Mouse (Mus musculus) activated CD4-positive, CD25-positive, alpha-beta regulatory T cell, adult 4 months (primary cell): ENCODE results near the gene P3h4. TPM values are rescaled to one million over a fixed set of nuclear protein-coding genes. Genes with fewer than 3 reads are reported as not detected.

Experiments used
- ATAC-seq: one replicate; pipeline ENCODE4 v1.8.0; 2017
- polyA plus RNA-seq, 2 experiments: library from polyadenylated mRNA; unstranded; fragments of 100-300 nt; shearing (Covaris generic); gene quantifications; one replicate each; pipeline ENCODE4 v1.2.1; 2017

The P3h4 gene
- polyA plus RNA-seq, 2 experiments from 2014 or later, result not detected

DNA sequence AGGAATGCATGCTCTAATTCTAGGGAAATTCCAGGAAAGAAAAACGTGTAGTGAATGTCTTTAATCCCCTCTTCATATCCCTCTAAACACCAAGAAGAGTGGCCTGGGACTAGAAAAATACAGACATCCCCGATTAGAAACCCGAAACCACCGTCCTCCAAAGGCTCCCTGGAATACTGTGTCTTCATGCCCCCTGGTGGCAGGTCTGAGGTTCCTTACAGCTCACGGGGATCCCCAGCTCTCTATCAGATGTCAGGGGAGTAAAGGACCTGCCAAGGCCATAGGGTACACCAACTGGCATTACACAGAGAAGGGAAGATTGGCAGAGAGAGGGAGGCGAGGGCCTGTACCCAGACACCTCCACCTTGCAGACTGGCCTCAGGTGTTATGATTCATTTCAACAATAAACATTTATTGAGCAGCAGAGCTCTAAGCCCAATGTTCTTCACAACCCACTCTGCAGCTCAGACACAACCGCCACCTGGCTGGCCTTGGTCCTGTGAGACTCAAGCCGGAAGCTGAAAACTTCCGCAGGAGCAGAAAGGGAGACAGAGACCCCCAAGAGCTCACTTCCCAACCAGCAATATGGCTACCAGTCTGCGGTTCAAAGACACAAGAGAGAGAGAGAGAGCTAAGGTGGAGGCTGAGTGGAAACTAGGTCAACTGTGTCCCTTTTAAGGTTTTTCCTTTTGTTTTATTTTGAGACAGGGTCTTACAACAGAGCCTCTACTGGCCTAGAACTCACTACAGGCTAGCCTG lies 6.4 kb downstream of the P3h4 start:
- no peak for ATAC-seq

DNA sequence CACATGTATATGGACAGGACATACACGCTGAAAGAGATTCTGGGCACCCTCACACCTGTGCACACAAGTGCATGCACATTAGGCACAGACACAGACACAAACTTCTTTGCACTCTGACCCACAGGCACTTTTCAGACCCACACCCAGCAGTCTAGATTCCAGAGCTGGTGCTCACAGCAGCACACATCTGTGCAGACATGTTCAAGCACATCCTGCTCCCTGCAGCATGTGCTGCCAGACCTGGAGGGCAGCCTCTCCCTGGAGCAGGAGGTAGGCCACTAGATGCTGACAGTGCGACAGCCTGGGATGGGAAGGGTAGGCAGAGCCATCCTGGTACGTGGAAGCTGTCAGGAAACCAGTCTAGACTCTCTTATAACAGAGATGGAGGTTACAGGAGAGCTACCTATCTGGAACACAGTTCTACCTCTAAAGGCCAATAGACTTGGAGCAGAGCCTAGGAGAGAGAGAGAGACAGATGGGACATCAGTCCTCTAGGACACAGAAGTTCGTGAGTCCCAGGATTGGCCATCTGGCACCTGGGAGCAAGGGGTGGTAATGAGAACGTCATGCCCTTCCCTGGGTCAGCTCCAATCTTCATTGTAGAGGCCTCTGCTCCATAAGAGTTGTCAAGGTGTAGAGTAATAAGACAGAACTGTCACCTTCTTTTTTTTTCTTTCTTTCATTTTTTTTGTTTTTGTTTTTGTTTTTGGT lies 7.5 kb downstream of the P3h4 start:
- no peak for ATAC-seq

DNA sequence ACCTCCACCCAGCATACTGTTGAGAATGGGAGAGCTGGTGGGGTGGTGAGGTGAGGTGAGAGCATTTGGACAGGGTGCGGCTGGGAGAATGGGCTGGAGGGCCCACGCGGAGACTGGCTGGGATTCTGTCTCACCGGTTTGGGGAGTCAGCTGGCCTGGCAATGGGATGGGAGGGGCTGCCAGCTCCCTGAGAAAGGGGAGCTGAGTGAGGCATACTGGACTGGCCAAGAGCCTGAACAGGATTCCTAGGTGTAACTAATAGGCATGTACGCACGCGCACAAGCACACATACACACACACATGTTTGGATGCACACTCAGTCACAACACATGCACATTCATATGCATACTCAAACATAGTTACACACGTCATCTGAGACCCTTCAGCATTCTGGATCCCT lies 8.4 kb downstream of the P3h4 start:
- ATAC-seq, result no peak

DNA sequence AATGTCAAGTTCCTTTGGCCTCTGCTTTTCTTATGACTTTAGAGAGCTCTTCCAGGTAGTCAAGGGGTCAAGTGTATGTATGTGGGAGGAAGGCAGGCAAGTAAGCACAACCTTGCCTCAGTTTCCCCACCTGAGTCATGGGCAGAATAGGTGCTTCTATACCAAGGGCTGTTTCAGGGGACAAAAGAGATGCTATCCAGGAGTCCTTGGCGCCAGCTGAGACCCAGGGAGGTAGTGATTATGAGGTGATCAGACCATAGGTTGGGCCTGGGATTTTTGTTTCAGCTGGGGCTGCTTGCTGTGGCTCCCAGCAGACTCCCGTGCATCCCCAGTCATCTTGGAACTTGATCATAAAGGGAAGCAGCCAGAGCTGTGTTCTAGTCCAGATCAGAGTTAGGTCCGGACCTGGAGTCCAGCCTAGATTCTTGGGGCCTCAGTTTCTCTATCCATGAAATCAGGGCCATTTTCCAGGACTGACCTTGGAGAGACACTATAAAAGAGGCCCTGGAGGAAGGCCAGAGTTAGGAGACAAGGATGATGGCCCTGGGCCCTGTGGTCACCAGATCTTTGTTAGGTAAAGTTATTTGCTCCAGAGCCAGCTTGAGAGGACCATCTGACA lies 10.1 kb downstream of the P3h4 start:
- no peak for ATAC-seq

DNA sequence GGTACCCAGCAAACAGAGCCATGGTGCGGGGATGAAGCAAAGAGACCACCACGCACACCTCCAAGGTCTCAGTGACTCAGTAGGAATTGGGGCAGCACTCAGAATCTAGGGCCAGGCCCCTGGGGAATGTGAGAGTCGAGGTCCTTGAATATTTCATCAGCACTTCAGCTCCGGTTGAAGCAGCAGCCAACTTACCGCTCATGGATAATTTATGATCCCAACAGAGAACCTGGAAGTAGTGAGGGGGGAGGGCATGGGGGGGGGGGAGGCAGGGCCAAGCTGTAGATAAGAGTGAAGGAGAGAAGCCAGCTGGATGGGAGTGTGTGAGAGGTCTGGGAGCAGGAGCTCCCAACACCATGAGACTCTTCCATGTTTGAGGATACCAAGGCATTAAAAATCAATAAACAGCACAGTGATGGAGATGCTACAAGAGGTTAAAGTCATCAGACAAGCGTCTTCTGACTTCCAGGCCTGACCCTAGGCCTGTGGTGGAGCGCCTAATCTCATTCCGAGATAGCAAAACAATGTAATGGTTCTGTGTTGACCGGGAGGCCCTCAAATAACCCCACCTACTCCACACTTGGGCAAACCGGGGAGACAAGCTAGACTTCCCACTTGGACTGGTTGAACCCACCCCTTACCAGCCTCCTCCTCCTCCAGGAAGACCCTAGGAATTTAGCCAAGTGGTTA lies 11.0 kb downstream of the P3h4 start:
- ATAC-seq, result no peak

DNA sequence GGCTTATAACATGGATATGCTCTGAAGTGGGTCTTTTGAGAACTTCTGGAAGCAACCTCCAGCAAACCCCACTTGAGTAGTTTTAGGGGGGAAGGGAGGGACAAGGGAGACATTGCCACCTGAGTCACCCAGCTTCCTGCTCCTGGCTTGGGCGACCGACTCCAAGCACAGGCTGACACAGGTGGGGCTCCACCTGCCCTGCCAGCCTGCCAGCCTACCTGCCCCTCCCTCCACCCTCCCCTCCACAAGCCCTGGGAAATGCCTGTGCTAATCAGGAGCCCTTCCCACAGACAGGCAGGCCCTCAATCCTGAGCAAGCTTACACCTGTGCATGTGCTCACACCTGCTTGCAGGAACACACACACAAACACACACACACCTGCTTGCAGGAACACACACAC lies 12.0 kb downstream of the P3h4 start:
- ATAC-seq, result no peak

DNA sequence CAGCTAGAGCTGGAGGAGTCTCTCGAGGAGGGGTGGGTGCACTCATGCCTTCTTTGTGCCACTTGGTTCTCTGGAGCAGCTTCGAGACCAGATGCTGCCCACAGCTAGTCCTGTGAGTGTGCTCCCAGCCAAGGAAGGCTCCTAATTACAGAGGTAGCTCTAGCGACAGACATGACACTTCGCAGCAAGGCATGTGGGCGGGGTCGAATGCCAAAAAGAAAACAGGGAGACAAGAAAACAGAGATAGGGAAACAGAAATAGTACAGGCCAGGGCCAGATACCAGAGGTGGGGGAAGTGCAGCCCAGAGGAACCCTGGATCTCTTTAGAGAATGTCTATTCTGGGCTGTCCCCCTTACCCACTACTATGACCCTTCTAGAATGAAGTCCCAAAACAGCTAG lies 12.4 kb downstream of the P3h4 start:
- ATAC-seq, result no peak

DNA sequence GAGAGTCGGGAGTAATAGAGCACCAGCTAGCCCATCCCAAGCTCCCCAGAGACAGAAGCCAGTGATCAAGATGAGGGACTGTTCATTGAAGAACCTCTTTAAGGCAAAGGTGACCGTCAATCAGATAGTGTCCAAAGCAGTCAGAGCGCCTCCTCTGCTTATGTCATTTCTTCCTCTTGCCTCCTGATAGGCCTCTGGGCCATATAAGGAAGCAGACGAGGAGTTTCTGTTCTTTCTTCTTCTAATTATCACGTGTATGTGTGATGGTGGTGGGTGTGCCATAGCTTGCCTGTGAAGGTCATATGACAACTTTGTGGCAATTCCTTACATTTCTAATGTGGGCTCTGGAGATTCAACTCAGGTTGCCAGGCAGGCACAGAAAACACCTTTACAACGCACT lies 13.8 kb downstream of the P3h4 start:
- ATAC-seq, result no peak

DNA sequence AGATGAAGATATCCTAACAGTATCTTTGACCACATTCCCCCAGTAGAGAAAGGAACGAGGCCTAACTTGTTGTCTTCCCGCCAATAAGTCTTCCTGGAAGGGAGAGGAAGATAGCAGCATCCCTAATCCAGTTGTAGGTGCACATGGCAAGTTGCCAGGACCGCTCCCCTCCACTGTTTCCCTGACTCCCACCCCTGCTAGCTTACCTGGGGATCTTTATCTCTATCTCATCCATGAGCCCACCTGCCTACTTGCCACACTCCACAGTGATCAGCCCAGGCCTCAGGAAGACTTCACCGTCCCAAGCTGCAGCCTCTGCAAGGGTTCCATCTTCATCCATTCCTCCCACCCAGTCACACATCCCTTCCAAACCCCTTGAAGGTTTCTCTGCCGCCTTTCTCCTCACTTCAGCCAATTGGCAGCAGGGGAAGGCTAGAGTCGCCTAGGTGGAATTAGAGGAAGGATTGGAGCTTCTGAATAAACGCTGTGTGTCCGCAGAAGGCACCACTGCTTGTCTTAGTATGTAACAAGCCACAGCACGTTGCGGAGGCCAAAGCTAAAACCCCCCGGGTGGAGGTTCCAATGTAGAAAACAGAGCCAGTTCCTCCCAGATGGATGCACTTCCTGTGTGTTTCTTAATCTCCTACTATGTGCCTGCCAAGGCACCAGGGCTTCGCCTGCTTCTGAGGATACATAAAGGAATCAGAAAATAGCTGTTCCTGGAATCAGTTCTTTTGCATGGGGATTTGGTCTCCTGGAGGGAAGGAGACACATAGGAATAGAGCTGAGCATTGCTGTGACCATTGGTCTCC lies 14.7 kb downstream of the P3h4 start:
- no peak for ATAC-seq

DNA sequence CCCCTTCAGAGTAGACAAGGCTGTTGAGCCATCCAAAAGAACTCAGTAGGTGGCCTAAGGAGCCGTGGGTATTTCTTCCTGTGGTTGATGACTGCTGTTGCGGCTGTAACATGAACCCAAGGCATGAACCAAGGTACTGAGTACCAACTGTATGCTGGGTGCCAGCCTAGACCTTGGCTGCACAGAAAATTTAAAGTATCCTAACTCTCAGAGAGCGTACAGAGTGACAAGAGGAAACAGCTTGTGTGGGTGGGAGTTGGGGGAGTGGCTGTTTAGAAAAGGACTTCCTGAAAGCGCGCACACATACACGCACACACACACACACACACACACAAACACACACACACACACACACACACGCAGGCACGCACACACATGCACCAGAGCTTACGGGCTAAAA lies 15.3 kb downstream of the P3h4 start:
- no peak for ATAC-seq

DNA sequence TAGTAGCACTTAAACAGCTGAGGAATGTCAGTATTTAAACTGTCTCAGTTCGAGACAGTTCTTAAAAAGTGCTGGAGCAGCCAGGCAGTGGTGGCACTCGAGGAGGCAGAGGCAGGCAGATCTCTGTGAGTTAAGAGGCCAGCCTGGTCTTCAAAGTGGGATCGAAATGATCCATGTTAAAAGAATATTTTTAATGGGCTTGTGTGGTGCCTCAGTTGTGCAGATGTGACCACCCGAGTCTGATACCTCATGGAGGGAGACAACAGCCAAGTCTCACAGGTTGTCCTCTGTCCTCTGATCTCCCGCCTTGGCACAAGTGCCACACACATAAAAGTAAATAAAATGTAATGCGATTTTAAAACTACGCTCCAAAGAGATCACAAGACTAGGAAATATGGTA lies 16.1 kb downstream of the P3h4 start:
- ATAC-seq, result no peak

DNA sequence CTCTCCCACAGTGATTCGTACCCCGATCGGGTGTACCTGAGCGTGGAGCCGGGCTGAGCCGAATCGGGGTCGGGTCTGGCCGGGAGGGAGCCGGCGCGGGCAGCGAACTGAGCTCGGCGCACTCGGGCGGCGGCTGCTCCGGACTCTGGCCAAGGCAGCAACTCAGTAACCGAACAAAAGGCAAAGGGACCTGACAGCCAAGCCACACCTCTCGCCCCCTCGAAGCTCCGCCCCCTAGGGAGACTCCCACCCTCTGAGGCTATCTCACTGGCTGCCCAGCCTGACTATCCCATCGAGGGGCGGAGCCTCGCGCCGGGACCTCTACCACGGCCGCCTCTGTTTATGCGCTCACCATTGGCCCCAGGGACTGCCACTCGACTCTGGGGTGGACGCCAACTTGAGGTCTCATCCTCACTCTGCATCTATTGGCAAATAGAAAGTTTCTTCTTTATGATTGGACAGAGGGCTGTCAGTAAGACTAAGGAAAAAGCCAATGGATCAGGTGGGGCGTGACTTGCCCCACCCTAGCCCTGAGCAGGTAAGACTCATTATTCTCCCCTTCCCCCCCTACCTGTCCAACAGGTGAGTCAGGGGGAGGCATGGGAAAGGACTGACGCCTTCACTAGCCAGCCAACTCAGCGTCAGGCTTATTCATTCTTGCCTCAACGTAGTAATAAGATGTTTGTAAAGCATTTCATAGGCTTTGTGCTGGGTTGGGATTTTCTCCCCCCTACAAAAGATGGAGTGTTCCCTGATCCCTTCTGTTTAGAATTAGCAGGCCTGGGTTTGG lies 16.8 kb downstream of the P3h4 start, which contains the start of gene Jup:
Gene Jup (minus strand): TSS at position 164 of the 790 bp plus-strand sequence.
- ATAC-seq, result peak; percentile 57

DNA sequence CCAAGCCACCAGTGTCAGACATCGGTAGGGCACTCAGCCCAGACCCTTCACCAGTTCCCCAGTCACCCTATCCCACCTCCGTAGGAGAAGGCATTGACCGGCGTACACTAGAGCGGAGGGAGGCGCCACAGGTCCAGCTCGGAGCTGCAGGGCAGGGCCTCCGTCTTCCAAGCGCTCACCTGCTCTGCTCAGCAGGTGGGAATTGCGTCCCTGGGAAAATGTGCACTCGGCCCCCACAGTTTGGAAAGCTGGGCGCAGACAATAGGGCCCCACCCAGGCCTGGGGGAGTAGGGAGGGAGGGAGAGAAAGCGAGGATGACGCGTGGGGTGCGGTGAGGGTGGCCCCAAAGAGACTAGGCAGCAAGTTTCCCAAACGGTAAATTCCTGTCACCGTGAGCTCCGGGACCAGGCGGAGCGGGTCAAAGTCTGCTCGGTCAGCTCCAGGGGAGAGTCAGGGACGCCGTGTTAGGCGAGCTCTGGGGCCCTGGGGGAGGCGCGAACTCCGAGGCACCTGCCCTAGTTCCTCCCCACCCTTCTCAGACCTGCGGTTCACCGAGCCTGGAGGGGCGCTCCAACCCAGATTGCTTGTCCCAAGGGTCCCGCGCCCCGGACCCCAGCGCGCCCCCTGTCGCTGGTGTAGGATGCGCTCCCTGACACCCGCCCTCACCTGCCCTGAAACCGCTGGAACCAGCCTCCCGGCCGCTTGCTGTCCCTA lies 17.6 kb downstream of the P3h4 start:
- ATAC-seq, result no peak

DNA sequence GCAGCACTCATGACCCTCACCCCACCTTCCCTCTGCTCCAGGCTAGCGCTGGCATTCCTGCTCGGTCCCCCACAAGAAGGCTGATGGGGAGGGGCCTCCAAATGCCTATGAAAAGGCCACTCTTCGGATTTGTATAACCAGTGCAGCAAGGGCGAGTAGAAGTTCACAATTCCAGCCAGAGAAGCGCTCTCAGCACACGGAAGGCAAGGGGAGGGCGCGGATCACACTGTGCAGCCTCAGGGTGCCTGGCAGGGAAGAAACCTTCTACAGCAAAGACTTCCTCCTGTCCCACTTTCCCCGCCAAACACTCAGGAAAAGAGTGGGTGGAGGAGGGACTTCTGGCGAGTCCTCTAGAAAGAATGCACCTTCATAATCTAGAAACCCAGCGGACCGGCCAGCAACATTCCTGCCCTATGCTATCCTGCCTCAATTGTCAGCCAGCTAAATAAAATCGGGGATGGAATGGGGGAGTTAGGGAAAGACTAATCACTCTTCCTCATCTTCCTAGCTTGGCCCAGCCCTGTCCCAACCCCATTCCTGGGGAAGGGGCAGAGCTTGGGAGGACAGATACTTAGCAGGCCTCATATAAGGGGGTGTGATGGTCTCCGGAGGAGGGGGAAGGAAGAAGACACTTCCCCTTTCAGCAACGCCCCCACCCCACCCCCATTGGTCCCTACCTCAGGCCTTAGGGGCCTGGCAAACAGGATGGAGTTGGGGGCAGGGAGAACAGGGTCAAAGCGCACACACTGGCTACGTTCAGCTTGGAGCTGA lies 18.6 kb downstream of the P3h4 start:
- no peak for ATAC-seq

DNA sequence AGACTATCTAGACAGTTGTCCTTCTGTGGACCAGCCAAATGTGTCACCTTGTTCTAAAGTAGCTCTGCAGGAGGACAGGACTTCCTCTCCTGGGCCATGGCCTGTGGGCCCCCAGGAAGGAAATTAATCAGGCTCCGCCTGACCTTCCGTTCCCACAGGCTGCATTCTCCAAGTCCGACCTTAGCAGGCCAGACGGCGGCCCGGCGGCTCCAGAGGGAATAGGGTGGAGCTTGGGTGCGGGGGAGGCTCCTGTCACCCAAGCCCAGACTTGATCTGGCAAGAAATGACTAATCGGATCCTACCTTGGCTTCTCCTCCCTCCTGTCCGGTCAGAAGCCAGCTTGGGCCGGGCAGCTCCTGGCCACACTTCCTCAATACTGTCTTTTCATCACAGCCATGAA lies 19.4 kb downstream of the P3h4 start:
- no peak for ATAC-seq

DNA sequence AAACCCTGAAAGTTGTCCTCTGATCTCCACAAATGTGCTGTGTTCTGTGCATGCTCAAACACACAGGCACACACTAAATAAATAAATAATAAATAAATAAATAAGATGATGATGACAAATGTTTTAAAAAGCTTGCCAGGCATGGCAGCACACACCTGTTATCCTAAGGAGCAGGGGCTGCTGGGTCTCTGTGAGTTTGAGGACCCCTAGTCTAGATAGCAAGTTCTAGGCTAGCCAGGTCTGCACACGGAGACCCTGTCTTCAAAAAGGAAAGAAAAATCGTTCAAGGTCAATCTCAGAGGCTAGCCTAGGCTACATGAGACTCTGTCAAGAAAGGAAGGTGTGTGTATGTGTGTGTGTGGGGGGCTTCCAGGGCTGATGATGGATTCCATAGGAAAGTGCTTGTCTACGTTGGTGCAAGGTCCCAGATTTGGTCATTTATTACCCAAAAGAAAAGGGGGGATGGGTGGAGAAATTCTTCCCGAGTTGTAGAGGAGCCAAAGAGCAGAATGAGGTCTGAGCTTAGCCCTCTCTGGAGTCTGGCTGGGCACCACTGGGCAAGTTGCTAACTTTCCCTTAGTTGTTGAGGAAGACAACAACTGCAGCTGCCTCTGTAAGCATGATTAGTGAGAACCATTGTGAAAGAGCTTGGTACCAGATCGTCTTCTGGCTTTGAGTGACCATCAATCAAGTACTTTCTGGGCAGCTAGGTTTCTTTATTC lies 20.1 kb downstream of the P3h4 start:
- ATAC-seq, result no peak

DNA sequence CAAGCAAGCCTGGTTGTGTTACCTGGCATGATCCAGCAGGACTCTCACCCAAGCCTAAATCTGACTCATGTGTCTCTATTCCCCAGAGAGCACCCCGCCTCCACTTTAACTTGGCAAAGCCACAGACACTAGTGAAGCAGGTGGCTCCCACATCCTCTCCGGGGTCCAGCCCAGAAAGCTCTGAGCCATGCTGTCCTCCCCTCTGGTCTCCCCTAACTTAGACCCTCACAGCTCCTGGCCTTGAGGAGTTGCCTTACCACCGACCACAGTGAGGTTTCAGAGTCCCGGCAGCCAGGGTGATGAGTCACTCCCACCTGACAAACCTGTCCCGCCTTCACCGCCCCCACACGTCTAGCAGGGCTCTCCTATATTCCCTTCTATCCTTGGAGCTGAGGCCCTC lies 20.9 kb downstream of the P3h4 start:
- ATAC-seq, result no peak

DNA sequence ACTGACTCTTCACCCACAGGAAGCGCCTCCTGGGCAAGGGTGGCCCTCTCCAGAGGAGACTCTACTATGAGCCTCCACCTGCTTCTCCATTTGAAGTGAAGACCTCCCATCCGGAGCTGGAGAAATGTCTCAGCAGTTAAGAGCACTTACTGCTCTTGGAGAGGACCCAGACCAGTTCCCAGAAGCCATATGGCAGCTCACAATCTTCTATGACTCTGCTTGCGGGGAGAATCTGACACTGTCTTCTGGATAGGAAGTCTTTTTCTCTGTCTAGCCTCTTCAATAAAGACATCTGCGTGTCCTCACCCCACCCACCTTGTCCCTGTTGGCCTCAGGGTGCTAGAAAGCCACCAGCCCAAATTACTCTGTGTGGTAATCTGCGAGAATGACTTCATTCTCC lies 21.7 kb downstream of the P3h4 start:
- ATAC-seq, result no peak

DNA sequence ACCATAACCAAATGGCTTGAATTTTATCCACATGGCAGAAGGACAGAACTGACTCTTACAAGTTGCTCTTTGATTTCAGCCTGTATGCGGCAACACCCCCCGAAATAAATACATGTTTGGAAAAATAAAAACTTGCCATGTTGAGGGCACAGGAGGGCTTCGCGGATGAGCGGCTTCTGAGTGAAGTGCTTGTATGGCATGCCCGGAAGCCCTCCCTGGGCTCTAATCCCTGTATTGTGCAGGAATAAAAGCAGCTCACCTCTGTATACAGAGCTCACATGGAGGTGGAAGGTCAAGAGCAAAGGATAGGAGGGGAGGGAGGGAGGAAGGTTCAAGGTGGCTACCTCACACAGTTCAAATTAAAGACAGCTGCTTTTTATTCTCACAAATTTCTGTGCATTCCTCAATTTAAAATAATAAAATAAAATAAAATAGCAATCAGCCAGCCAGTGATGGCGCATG lies 22.7 kb downstream of the P3h4 start:
- no peak for ATAC-seq
